In genomic region chr7:130692943-130693799, GRCm38 (mm10) we compare ENCODE assay signal across 8 mouse cellular contexts.
DNase-seq lines count a peak whose midpoint lies in the region; ATAC-seq lines count a peak whose summit lies in the region.

No protein-coding gene starts in this region.

- no peaks in the 10 kb centered on the region for H3K9me3 ChIP-seq in lung, embryonic 15.5 days
- H3K9me3 ChIP-seq in midbrain, embryonic 14.5 days (ENCODE audit: control insufficient read depth, low read length), result no peaks in the 10 kb centered on the region

- peak overlapping the region; percentile 90 for H3K27ac ChIP-seq in lung, embryonic 15.5 days
- peak overlapping the region; percentile 99 for H3K27ac ChIP-seq in midbrain, embryonic 14.5 days (replicated peaks; ENCODE audit: low read depth, low read length)

- DNase-seq in lung, postnatal 14 days, result no peak
- peak; percentile 70 to 81 for DNase-seq in cerebellum, postnatal 14 days
- DNase-seq in frontal cortex, postnatal 36 days (ENCODE audit: low spot score in 2 of 2), result peak; percentile 57 to 61
- DNase-seq in layer of hippocampus, postnatal 36 days, result peak; percentile 49 to 55
- DNase-seq in midbrain, embryonic 14.5 days, result peak; percentile 78
- no peak for DNase-seq in urinary bladder, postnatal 25 days (ENCODE audit: low spot score)
- DNase-seq in ovary, adult 18-20 months (ENCODE audit: low spot score), result no peak

- H3K9ac ChIP-seq in lung, embryonic 15.5 days, result peak overlapping the region; percentile 58
- peak overlapping the region; percentile 99 for H3K9ac ChIP-seq in midbrain, embryonic 14.5 days (replicated peaks; ENCODE audit: low read length)

- peaks cover 56% of the 10 kb centered on the region for H3K4me1 ChIP-seq in lung, embryonic 15.5 days
- peaks cover 44% of the 10 kb centered on the region for H3K4me1 ChIP-seq in midbrain, embryonic 14.5 days (ENCODE audit: control insufficient read depth, insufficient read depth, low read length)

- peak; percentile 34 for ATAC-seq in lung, embryonic 15.5 days (ENCODE audit: borderline replicate concordance, extremely low read depth, low FRiP score, low TSS enrichment)
- ATAC-seq in midbrain, embryonic 14.5 days (ENCODE audit: low FRiP score, low TSS enrichment), result peak; percentile 61

- 3% methylated on average over 19 of the region's 19 CpGs for WGBS in lung, embryonic 15.5 days
- under 1% methylated on average over 19 of the region's 19 CpGs for WGBS in midbrain, embryonic 14.5 days

- H3K4me2 ChIP-seq in lung, embryonic 15.5 days, result peak overlapping the region; percentile 88
- H3K4me2 ChIP-seq in midbrain, embryonic 14.5 days (ENCODE audit: low read length), result peak overlapping the region; percentile 75

- no peaks in the 10 kb centered on the region for H3K36me3 ChIP-seq in lung, embryonic 15.5 days
- H3K36me3 ChIP-seq in midbrain, embryonic 14.5 days (ENCODE audit: control insufficient read depth, insufficient read depth, low read length), result no peaks in the 10 kb centered on the region

- no peaks in the 10 kb centered on the region for H3K27me3 ChIP-seq in lung, embryonic 15.5 days
- H3K27me3 ChIP-seq in midbrain, embryonic 14.5 days (ENCODE audit: control insufficient read depth, insufficient read depth, low read length), result no peaks in the 10 kb centered on the region

- peak overlapping the region; percentile 54 for H3K4me3 ChIP-seq in lung, embryonic 15.5 days
- H3K4me3 ChIP-seq in midbrain, embryonic 14.5 days (replicated peaks; ENCODE audit: low read depth, low read length), result peak overlapping the region; percentile 93

Comparison
In these comparisons a context has a peak if more than half of its experiments do, and no peak if none do; other contexts are left out.
1. DNase-seq: peak in cerebellum, postnatal 14 days (2 of 2), frontal cortex, postnatal 36 days (2 of 2), layer of hippocampus, postnatal 36 days (2 of 2) and midbrain, embryonic 14.5 days (single experiment); none in lung, postnatal 14 days (single experiment), urinary bladder, postnatal 25 days (single experiment) and ovary, adult 18-20 months (single experiment).